Mouse (Mus musculus) stomach, embryonic 16.5 days (tissue): ENCODE results near the gene Acap2. TPM values are rescaled to one million over a fixed set of nuclear protein-coding genes. Genes with fewer than 3 reads are reported as not detected.
A peak's percentile ranks its signal among the peaks of the same experiment; 100 is the strongest.

Experiments used
- ATAC-seq: fragments of 200-750 bp; cut with Nextera tagmentation; 2 replicates; pipeline ENCODE4 v1.8.0; 2017; ENCODE audit warnings: moderate number of reproducible peaks, moderate TSS enrichment; ENCODE audit not compliant: insufficient read depth, low FRiP score
- H3K27ac ChIP-seq: fragments of 300-500 bp; sonication (generic); 2 replicates; pipeline ENCODE4 v1.5.1; 2014; ENCODE audit warnings: low read length
- H3K27me3 ChIP-seq: fragments of 300-500 bp; sonication (generic); 2 replicates; pipeline ENCODE4 v1.6.1; 2014; ENCODE audit warnings: low read length, control low read depth, mixed read lengths; ENCODE audit not compliant: control insufficient read depth, insufficient read depth
- H3K36me3 ChIP-seq: fragments of 300-500 bp; sonication (generic); 2 replicates; pipeline ENCODE4 v1.6.1; 2014; ENCODE audit warnings: low read length; ENCODE audit not compliant: control insufficient read depth, insufficient read depth
- H3K4me1 ChIP-seq: fragments of 300-500 bp; sonication (generic); 2 replicates; pipeline ENCODE4 v1.6.1; 2014; ENCODE audit warnings: low read length, control low read depth, mixed read lengths; ENCODE audit not compliant: control insufficient read depth, insufficient read depth
- H3K4me2 ChIP-seq: fragments of 300-500 bp; sonication (generic); 2 replicates; pipeline ENCODE4 v1.6.1; 2014; ENCODE audit warnings: low read depth, low read length, mixed read lengths
- H3K4me3 ChIP-seq: fragments of 300-500 bp; sonication (generic); replicated peaks from 2 replicates; pipeline ENCODE4 v1.5.1; 2014; ENCODE audit warnings: mild to moderate bottlenecking, low read length
- H3K9ac ChIP-seq: fragments of 300-500 bp; sonication (generic); 2 replicates; pipeline ENCODE4 v1.6.1; 2014; ENCODE audit warnings: low read length
- H3K9me3 ChIP-seq: fragments of 300-500 bp; sonication (generic); replicated peaks from 2 replicates; pipeline ENCODE4 v1.6.1; 2016; ENCODE audit warnings: low read length, control low read depth; ENCODE audit not compliant: control insufficient read depth
- WGBS: fragments of 180-500 bp; shearing (Covaris S2); extraction: QIAGEN DNeasy Blood & Tissue Kit; methylation state at CpG from one replicate; pipeline ENCODE4 v1.1.7; 2014; 5-methylcytosine and 5-hydroxymethylcytosine counted together
- polyA plus RNA-seq: library from polyadenylated mRNA; unstranded; fragments of >200 nt; fragmentation: Nextera tagmentation; extraction: Ambion mirVana; gene quantifications from 2 replicates; pipeline ENCODE4 v1.2.1, GENCODE M21; 2015

The Acap2 gene
- polyA plus RNA-seq, 1 experiment from 2014 or later: 21.4 TPM

- ATAC-seq: no peak
- Histone ChIP-seq H3K4me2 (peak overlapping the region; percentile 89), H3K9ac (peak overlapping the region; percentile 97), H3K4me3 (peak overlapping the region; percentile 97), H3K9me3 (no peaks in the 10 kb centered on the region), H3K27ac (peak overlapping the region; percentile 96), H3K4me1 (peaks cover 12% of the 10 kb centered on the region), H3K36me3 (no peaks in the 10 kb centered on the region), H3K27me3 (no peaks in the 10 kb centered on the region)
- 8% methylated on average over 14 of the region's 14 CpGs for WGBS
These were observed 1.5 kb downstream of the Acap2 start for GRCm38 (mm10) chr16:31199591-31199925.

GRCm38 (mm10) chr16:31196971-31197370, 4.1 kb downstream of the Acap2 start:
- no peak overlapping the region for H3K9ac ChIP-seq
- peaks cover 29% of the 10 kb centered on the region for H3K4me1 ChIP-seq
- no peak overlapping the region for H3K4me2 ChIP-seq
- H3K4me3 ChIP-seq: no peak overlapping the region
- H3K27ac ChIP-seq: no peak overlapping the region
- H3K27me3 ChIP-seq: no peaks in the 10 kb centered on the region
- no peak for ATAC-seq
- H3K9me3 ChIP-seq: no peaks in the 10 kb centered on the region
- H3K36me3 ChIP-seq: no peaks in the 10 kb centered on the region
- 37% methylated on average over 3 of the region's 3 CpGs for WGBS

- no peak overlapping the region for H3K9ac ChIP-seq
- H3K4me3 ChIP-seq: no peak overlapping the region
- no peak overlapping the region for H3K4me2 ChIP-seq
- peaks cover 36% of the 10 kb centered on the region for H3K4me1 ChIP-seq
- peak overlapping the region; percentile 73 for H3K27ac ChIP-seq
- ATAC-seq: no peak
- WGBS: 68% methylated on average over 3 of the region's 3 CpGs
- no peaks in the 10 kb centered on the region for H3K9me3 ChIP-seq
- H3K27me3 ChIP-seq: no peaks in the 10 kb centered on the region
- H3K36me3 ChIP-seq: no peaks in the 10 kb centered on the region
These were observed 8.5 kb downstream of the Acap2 start for GRCm38 (mm10) chr16:31192526-31192925.

GRCm38 (mm10) chr16:31191818-31192217, 9.2 kb downstream of the Acap2 start:
- H3K4me3 ChIP-seq: no peak overlapping the region
- ATAC-seq: peak; percentile 62; the same call in 1 of the 2 replicates
- no peak overlapping the region for H3K9ac ChIP-seq
- 40% methylated on average over 6 of the region's 6 CpGs for WGBS
- peaks cover 40% of the 10 kb centered on the region for H3K4me1 ChIP-seq
- H3K27ac ChIP-seq: peak overlapping the region; percentile 73
- no peak overlapping the region; the same call in 1 of the 2 replicates for H3K4me2 ChIP-seq
- no peaks in the 10 kb centered on the region for H3K27me3 ChIP-seq
- H3K36me3 ChIP-seq: no peaks in the 10 kb centered on the region
- H3K9me3 ChIP-seq: no peaks in the 10 kb centered on the region

GRCm38 (mm10) chr16:31190426-31190825, 10.6 kb downstream of the Acap2 start:
- no peak overlapping the region for H3K9ac ChIP-seq
- no peak for ATAC-seq
- H3K36me3 ChIP-seq: no peaks in the 10 kb centered on the region
- peaks cover 51% of the 10 kb centered on the region for H3K4me1 ChIP-seq
- H3K4me3 ChIP-seq: no peak overlapping the region
- H3K27ac ChIP-seq: no peak overlapping the region
- WGBS: 81% methylated on average over 8 of the region's 8 CpGs
- H3K27me3 ChIP-seq: no peaks in the 10 kb centered on the region
- no peak overlapping the region for H3K4me2 ChIP-seq
- no peaks in the 10 kb centered on the region for H3K9me3 ChIP-seq

GRCm38 (mm10) chr16:31189291-31189690, 11.8 kb downstream of the Acap2 start:
- 80% methylated on average over 5 of the region's 5 CpGs for WGBS
- Histone ChIP-seq H3K27ac (no peak overlapping the region), H3K4me3 (no peak overlapping the region), H3K27me3 (no peaks in the 10 kb centered on the region), H3K9me3 (no peaks in the 10 kb centered on the region), H3K36me3 (no peaks in the 10 kb centered on the region), H3K4me1 (peaks cover 52% of the 10 kb centered on the region), H3K4me2 (no peak overlapping the region), H3K9ac (no peak overlapping the region)
- no peak for ATAC-seq

- peaks cover 51% of the 10 kb centered on the region for H3K4me1 ChIP-seq
- H3K4me3 ChIP-seq: no peak overlapping the region
- no peak overlapping the region for H3K27ac ChIP-seq
- WGBS: 69% methylated on average over 2 of the region's 2 CpGs
- H3K9ac ChIP-seq: no peak overlapping the region
- H3K36me3 ChIP-seq: no peaks in the 10 kb centered on the region
- H3K4me2 ChIP-seq: no peak overlapping the region
- no peak for ATAC-seq
- no peaks in the 10 kb centered on the region for H3K9me3 ChIP-seq
- no peaks in the 10 kb centered on the region for H3K27me3 ChIP-seq
These were observed 12.2 kb downstream of the Acap2 start for GRCm38 (mm10) chr16:31188799-31189198.

GRCm38 (mm10) chr16:31188270-31188669, 12.8 kb downstream of the Acap2 start:
- Histone ChIP-seq H3K9me3 (no peaks in the 10 kb centered on the region), H3K27me3 (no peaks in the 10 kb centered on the region), H3K4me3 (no peak overlapping the region), H3K4me1 (peaks cover 54% of the 10 kb centered on the region), H3K4me2 (no peak overlapping the region), H3K27ac (no peak overlapping the region), H3K9ac (no peak overlapping the region), H3K36me3 (no peaks in the 10 kb centered on the region)
- ATAC-seq: no peak
- WGBS: 60% methylated on average over 6 of the region's 6 CpGs

- Histone ChIP-seq H3K9ac (no peak overlapping the region), H3K27me3 (no peaks in the 10 kb centered on the region), H3K4me3 (no peak overlapping the region), H3K9me3 (no peaks in the 10 kb centered on the region), H3K36me3 (no peaks in the 10 kb centered on the region), H3K4me1 (peaks cover 57% of the 10 kb centered on the region), H3K4me2 (no peak overlapping the region), H3K27ac (no peak overlapping the region)
- no peak for ATAC-seq
- 57% methylated on average over 1 of the region's 1 CpGs for WGBS
These were observed 13.9 kb downstream of the Acap2 start for GRCm38 (mm10) chr16:31187192-31187591.

- Histone ChIP-seq H3K4me3 (no peak overlapping the region), H3K4me2 (no peak overlapping the region), H3K4me1 (peaks cover 56% of the 10 kb centered on the region), H3K27me3 (no peaks in the 10 kb centered on the region), H3K27ac (0 out of 2 replicates have a peak overlapping the region, but pooled peaks have one; percentile 4), H3K9me3 (no peaks in the 10 kb centered on the region), H3K36me3 (no peaks in the 10 kb centered on the region), H3K9ac (no peak overlapping the region)
- WGBS: 82% methylated on average over 2 of the region's 2 CpGs
- no peak for ATAC-seq
These were observed 15.3 kb downstream of the Acap2 start for GRCm38 (mm10) chr16:31185757-31186156.
